Mouse (Mus musculus) C2C12 (cell line): Measurements from ENCODE around the gene Gm20605. TPM values are rescaled to one million over a fixed set of nuclear protein-coding genes. Genes with fewer than 3 reads are reported as not detected.

Experiments
- H3K27me3 ChIP-seq: one replicate; pipeline ENCODE4 v1.6.1; 2011; ENCODE audit not compliant: control insufficient read depth, insufficient read depth, insufficient read length
- H3K36me3 ChIP-seq: one replicate; pipeline ENCODE4 v1.6.1; 2011; ENCODE audit not compliant: control insufficient read depth, insufficient read depth
- H3K4me3 ChIP-seq: one replicate; pipeline ENCODE4 v1.5.1; 2011; ENCODE audit warnings: mild to moderate bottlenecking, control low read depth; ENCODE audit not compliant: poor library complexity, insufficient read depth, severe bottlenecking
- H3K79me2 ChIP-seq: one replicate; pipeline ENCODE4 v1.6.1; 2011; ENCODE audit not compliant: control insufficient read depth, insufficient read depth
- H3K79me3 ChIP-seq: one replicate; pipeline ENCODE4 v1.6.1; 2011; ENCODE audit warnings: low read depth, control low read depth
- H3ac ChIP-seq: one replicate; pipeline ENCODE3; 2011; ENCODE audit warnings: low read depth; ENCODE audit not compliant: control insufficient read depth, insufficient read length
- CEBPB ChIP-seq: IDR thresholded peaks from one replicate; pipeline ENCODE4 v1.6.1; 2011; ENCODE audit warnings: low read depth, mild to moderate bottlenecking, control low read depth, moderate library complexity
- CTCF ChIP-seq: IDR thresholded peaks from one replicate; pipeline ENCODE4 v1.5.1; 2011; ENCODE audit not compliant: control insufficient read depth, insufficient read depth, insufficient read length
- FOSL1 ChIP-seq: IDR thresholded peaks from one replicate; pipeline ENCODE4 v1.8.0; 2011; ENCODE audit warnings: mild to moderate bottlenecking, low read length; ENCODE audit not compliant: poor library complexity, insufficient read depth, severe bottlenecking
- MAX ChIP-seq: IDR thresholded peaks from one replicate; pipeline ENCODE4 v1.6.1; 2011; ENCODE audit warnings: mild to moderate bottlenecking, control low read depth
- MYOD1 ChIP-seq: IDR thresholded peaks from one replicate; pipeline ENCODE4 v1.6.1; 2011; ENCODE audit warnings: low read depth; ENCODE audit not compliant: control insufficient read depth, insufficient read length
- MYOG ChIP-seq: IDR thresholded peaks from one replicate; pipeline ENCODE4 v1.6.1; 2011; ENCODE audit not compliant: control insufficient read depth, insufficient read length; ENCODE audit errors: extremely low read depth
- USF1 ChIP-seq: IDR thresholded peaks from one replicate; pipeline ENCODE4 v1.6.1; 2011; ENCODE audit warnings: low read depth, mild to moderate bottlenecking, control low read depth, moderate library complexity
- long read RNA-seq, 2 experiments: library from polyadenylated mRNA; unstranded; transcript quantifications; one replicate each; pipeline ENCODE4 v2.0.0; 2019 to 2020
- polyA plus RNA-seq: library from polyadenylated mRNA; unstranded; fragments of >200 nt; fragmentation: generic; extraction: Trizol; gene quantifications from one replicate; pipeline ENCODE4 v1.2.1, GENCODE M21; 2012; ENCODE audit warnings: missing spikeins

The Gm20605 gene
- polyA plus RNA-seq = 5.0 TPM
- long read RNA-seq, experiment 1, partial matches to known transcripts = 0 of 2 reads
- long read RNA-seq, experiment 1, other reads (novel, unspliced or antisense) = 2 of 2 reads
- long read RNA-seq, experiment 2, full-length matches to known transcripts = 1 of 6 reads
- long read RNA-seq, experiment 2, partial matches to known transcripts = 1 of 6 reads
- long read RNA-seq, experiment 2, other reads (novel, unspliced or antisense) = 4 of 6 reads

- peaks cover 14% of the 10 kb centered on the region for H3K36me3 ChIP-seq
- TF ChIP-seq USF1 = no peak
- TF ChIP-seq MYOD1 = peak; percentile 10
- peak within 1 kb of the TSS; percentile 96 for H3K4me3 ChIP-seq
- peak within 1 kb of the TSS; percentile 67 for H3ac ChIP-seq
- H3K79me3 ChIP-seq = peaks cover 34% of the 10 kb centered on the region
- no peaks in the 10 kb centered on the region for H3K27me3 ChIP-seq
- H3K79me2 ChIP-seq = peaks cover 47% of the 10 kb centered on the region
Measured at GRCm38 (mm10) chr5:137628498-137629305, at the start of gene Gm20605, which contains the start of the genes Fbxo24 and Lrch4. TSS of gene Gm20605 (plus strand) at chr5:137629175. TSS of gene Fbxo24 (minus strand) at chr5:137629002. TSS of gene Lrch4 (plus strand) at chr5:137629121.

- no peak for TF ChIP-seq MYOG
- no peak for TF ChIP-seq MAX
- TF ChIP-seq CTCF = no peak
- no peak for TF ChIP-seq CEBPB
- TF ChIP-seq FOSL1 = no peak
- TF ChIP-seq MYOD1 = no peak
- no peak for TF ChIP-seq USF1
- Histone ChIP-seq H3K4me3 (no peak overlapping the region), H3K27me3 (peaks cover 30% of the 10 kb centered on the region), H3ac (no peak overlapping the region), H3K79me2 (no peaks in the 10 kb centered on the region), H3K36me3 (no peaks in the 10 kb centered on the region), H3K79me3 (no peaks in the 10 kb centered on the region)
Measured at GRCm38 (mm10) chr5:137580246-137580645, 48.7 kb upstream of the Gm20605 start.

GRCm38 (mm10) chr5:137582702-137583101, 46.3 kb upstream of the Gm20605 start:
- H3ac ChIP-seq = no peak overlapping the region
- H3K27me3 ChIP-seq = peaks cover 30% of the 10 kb centered on the region
- no peaks in the 10 kb centered on the region for H3K79me3 ChIP-seq
- H3K4me3 ChIP-seq = no peak overlapping the region
- TF ChIP-seq CEBPB (no peak), USF1 (no peak)
- no peaks in the 10 kb centered on the region for H3K36me3 ChIP-seq
- H3K79me2 ChIP-seq = no peaks in the 10 kb centered on the region

- H3K4me3 ChIP-seq = no peak overlapping the region
Measured at GRCm38 (mm10) chr5:137583670-137584169, 45.3 kb upstream of the Gm20605 start.

GRCm38 (mm10) chr5:137584976-137585375, 44.0 kb upstream of the Gm20605 start:
- TF ChIP-seq USF1 (no peak), FOSL1 (no peak), CTCF (peak; percentile 19), CEBPB (no peak)
- Histone ChIP-seq H3K4me3 (no peak overlapping the region), H3K79me2 (no peaks in the 10 kb centered on the region), H3ac (no peak overlapping the region), H3K79me3 (no peaks in the 10 kb centered on the region), H3K27me3 (peaks cover 26% of the 10 kb centered on the region), H3K36me3 (no peaks in the 10 kb centered on the region)

More at GRCm38 (mm10) chr5:137583670-137584169, 45.3 kb upstream of the Gm20605 start:
- H3K79me2 ChIP-seq = no peaks in the 10 kb centered on the region
- H3K79me3 ChIP-seq = no peaks in the 10 kb centered on the region
- peaks cover 26% of the 10 kb centered on the region for H3K27me3 ChIP-seq
- no peak for TF ChIP-seq MAX
- TF ChIP-seq CTCF = no peak
- TF ChIP-seq MYOG = no peak
- TF ChIP-seq USF1 = no peak
- no peak for TF ChIP-seq FOSL1
- TF ChIP-seq CEBPB = no peak
- no peak for TF ChIP-seq MYOD1
- H3ac ChIP-seq = no peak overlapping the region
- H3K36me3 ChIP-seq = no peaks in the 10 kb centered on the region

- TF ChIP-seq FOSL1 = no peak
- TF ChIP-seq MYOD1 = no peak
- no peak for TF ChIP-seq MAX
- Histone ChIP-seq H3K27me3 (no peaks in the 10 kb centered on the region), H3K79me3 (no peaks in the 10 kb centered on the region), H3ac (no peak overlapping the region), H3K79me2 (no peaks in the 10 kb centered on the region), H3K36me3 (no peaks in the 10 kb centered on the region), H3K4me3 (no peak overlapping the region)
Measured at GRCm38 (mm10) chr5:137590507-137590906, 38.5 kb upstream of the Gm20605 start.
